In genomic region chr19:53019716-53020463, GRCm38 (mm10) we compare ENCODE assay signal across 8 mouse cellular contexts. TPM values are rescaled to one million over a fixed set of nuclear protein-coding genes. Genes with fewer than 3 reads are reported as not detected.
DNase-seq lines count a peak whose midpoint lies in the region; ATAC-seq and TF ChIP-seq lines count a peak whose summit lies in the region.

No protein-coding gene starts in this region.

- H3K4me3 ChIP-seq in hindbrain, embryonic 16.5 days (ENCODE audit: low read length), result no peak overlapping the region
- H3K4me3 ChIP-seq in lung, embryonic 14.5 days (ENCODE audit: low read depth, low read length), result no peak overlapping the region

- H3K27me3 ChIP-seq in hindbrain, embryonic 16.5 days (replicated peaks; ENCODE audit: control insufficient read depth, insufficient read depth, low read length), result no peaks in the 10 kb centered on the region
- H3K27me3 ChIP-seq in lung, embryonic 14.5 days (ENCODE audit: insufficient read depth, low read length), result no peaks in the 10 kb centered on the region

- H3K36me3 ChIP-seq in hindbrain, embryonic 16.5 days (ENCODE audit: control insufficient read depth, insufficient read depth, low read length), result peaks cover 5% of the 10 kb centered on the region; the same call in 1 of the 2 replicates
- peaks cover 53% of the 10 kb centered on the region for H3K36me3 ChIP-seq in lung, embryonic 14.5 days (ENCODE audit: insufficient read depth)

- peak; percentile 68 for ATAC-seq in frontal cortex, adult (ENCODE audit: low TSS enrichment)
- ATAC-seq in erythroblast, adult 5-6 weeks (replicated peaks; ENCODE audit: low FRiP score, poor library complexity, severe bottlenecking), result peak; percentile 65
- peak; percentile 35; the same call in 1 of the 2 replicates for ATAC-seq in hindbrain, embryonic 16.5 days
- ATAC-seq in lung, embryonic 14.5 days (ENCODE audit: insufficient read depth), result no peak

- H3K4me1 ChIP-seq in hindbrain, embryonic 16.5 days (ENCODE audit: control insufficient read depth, insufficient read depth, low read depth, low read length), result no peaks in the 10 kb centered on the region; the same call in 1 of the 2 replicates
- no peaks in the 10 kb centered on the region for H3K4me1 ChIP-seq in lung, embryonic 14.5 days (ENCODE audit: insufficient read depth)

- H3K4me2 ChIP-seq in hindbrain, embryonic 16.5 days (ENCODE audit: low read length), result no peak overlapping the region
- H3K4me2 ChIP-seq in lung, embryonic 14.5 days, result no peak overlapping the region

- no peak for DNase-seq in frontal cortex, postnatal 25 days (ENCODE audit: low spot score in 2 of 2)
- DNase-seq in A20 (ENCODE audit: low read depth, low spot score), result peak; percentile 92
- peak; percentile 45 for DNase-seq in adrenal gland, postnatal 25 days
- peak; percentile 76 for DNase-seq in lung, embryonic 14.5 days
- peak; percentile 63 for DNase-seq in skeletal muscle tissue, adult 2 months (ENCODE audit: low read depth, low spot score)

- 69% methylated on average over 13 of the region's 13 CpGs for WGBS in hindbrain, embryonic 16.5 days
- WGBS in lung, embryonic 14.5 days, result 60% methylated on average over 13 of the region's 13 CpGs

- no peaks in the 10 kb centered on the region for H3K9me3 ChIP-seq in hindbrain, embryonic 16.5 days (ENCODE audit: control insufficient read depth, low read length)
- no peaks in the 10 kb centered on the region for H3K9me3 ChIP-seq in lung, embryonic 14.5 days (ENCODE audit: low read depth, low read length)

- H3K9ac ChIP-seq in hindbrain, embryonic 16.5 days (ENCODE audit: low read depth, low read length), result no peak overlapping the region
- H3K9ac ChIP-seq in lung, embryonic 14.5 days, result no peak overlapping the region

- peak; percentile 74 for TF ChIP-seq CTCF in lung, embryonic 14.5 days (IDR thresholded peaks at IDR 0.05; ENCODE audit: low read depth)

- no peak overlapping the region for H3K27ac ChIP-seq in hindbrain, embryonic 16.5 days (ENCODE audit: low read depth, low read length)
- peak overlapping the region; percentile 54; the same call in 1 of the 2 replicates for H3K27ac ChIP-seq in lung, embryonic 14.5 days (ENCODE audit: low read depth)

RNA-seq across cellular contexts. Expression of gene Xpnpep1, which starts 20.1 kb away (rescaled TPM):
- 85.6 and 98.2 TPM in 2 replicates for total RNA-seq in adrenal gland, postnatal 25 days (2021)
- total RNA-seq in erythroblast, adult 5-6 weeks (2015; ENCODE audit: low replicate concordance), result 17.1 and 32.0 TPM in 2 replicates
- 21.7 and 28.4 TPM in 2 replicates for total RNA-seq in erythroblast, adult 5-6 weeks (2017; ENCODE audit: low replicate concordance)
- polyA plus RNA-seq in hindbrain, embryonic 16.5 days (2015; fragmentation: Nextera tagmentation; extraction: Ambion mirVana), result 118 and 129 TPM in 2 replicates
- 196 and 200 TPM in 2 replicates for polyA plus RNA-seq in lung, embryonic 14.5 days (2014; fragmentation: Nextera tagmentation; extraction: Ambion mirVana)

Comparison
In these comparisons a context has a peak if more than half of its experiments do, and no peak if none do; other contexts are left out.
1. DNase-seq: peak in A20 (single experiment), adrenal gland, postnatal 25 days (single experiment), lung, embryonic 14.5 days (single experiment) and skeletal muscle tissue, adult 2 months (single experiment); none in frontal cortex, postnatal 25 days (0 of 2).